Mouse (Mus musculus) embryonic fibroblast, embryonic 13.5 days (primary cell): ENCODE results near the gene Mrpl58. TPM values are rescaled to one million over a fixed set of nuclear protein-coding genes. Genes with fewer than 3 reads are reported as not detected.

Experiments
- H3K27ac ChIP-seq: 2 replicates; pipeline ENCODE4 v1.5.1; 2012; ENCODE audit warnings: low read length, control low read depth, inconsistent platforms; ENCODE audit not compliant: insufficient read depth
- H3K4me1 ChIP-seq: 2 replicates; pipeline ENCODE4 v1.6.1; 2011; ENCODE audit warnings: low read length; ENCODE audit not compliant: control insufficient read depth, insufficient read depth
- H3K4me3 ChIP-seq: 2 replicates; pipeline ENCODE4 v1.5.1; 2011; ENCODE audit warnings: mild to moderate bottlenecking, control low read depth, low read length; ENCODE audit not compliant: insufficient read depth
- CTCF ChIP-seq: IDR thresholded peaks from 2 replicates; pipeline ENCODE4 v1.5.1; 2011; ENCODE audit warnings: mild to moderate bottlenecking, control low read depth, low read length, moderate library complexity, borderline replicate concordance; ENCODE audit not compliant: insufficient read depth
- POLR2A ChIP-seq: IDR thresholded peaks from 2 replicates; pipeline ENCODE4 v1.6.1; 2011; ENCODE audit warnings: low read depth, mild to moderate bottlenecking, control low read depth, low read length, moderate library complexity
- polyA plus RNA-seq: library from polyadenylated mRNA; stranded (reverse); fragments of >200 nt; gene quantifications from 2 replicates; pipeline ENCODE4 v1.2.4, GENCODE M21; 2011; ENCODE audit warnings: low read depth; ENCODE audit not compliant: missing spikeins, insufficient read length

Gene Mrpl58
- polyA plus RNA-seq: 35.3 and 46.6 TPM in 2 replicates

- H3K27ac ChIP-seq: peak within 1 kb of the TSS; percentile 52
- 0 out of 2 replicates have a peak, but pooled peaks cover 2% of the 10 kb centered on the region for H3K4me1 ChIP-seq
- peak within 1 kb of the TSS; percentile 70 for H3K4me3 ChIP-seq
- TF ChIP-seq CTCF (no peak), POLR2A (peak; percentile 57)
Observed at GRCm38 (mm10) chr11:115403338-115404124, at the start of gene Mrpl58. TSS of gene Mrpl58 (plus strand) at chr11:115403752.

GRCm38 (mm10) chr11:115354183-115354582 lies 49.4 kb upstream of the Mrpl58 start:
- H3K27ac ChIP-seq: no peak overlapping the region
- TF ChIP-seq POLR2A: no peak
- peak; percentile 91 for TF ChIP-seq CTCF
- H3K4me3 ChIP-seq: no peak overlapping the region
- H3K4me1 ChIP-seq: no peaks in the 10 kb centered on the region

GRCm38 (mm10) chr11:115358468-115358867 lies 45.1 kb upstream of the Mrpl58 start:
- Histone ChIP-seq H3K4me3 (no peak overlapping the region), H3K27ac (no peak overlapping the region), H3K4me1 (no peaks in the 10 kb centered on the region)
- TF ChIP-seq CTCF (no peak), POLR2A (no peak)

- H3K4me3 ChIP-seq: no peak overlapping the region
- no peaks in the 10 kb centered on the region for H3K4me1 ChIP-seq
- no peak overlapping the region for H3K27ac ChIP-seq
- TF ChIP-seq CTCF (no peak), POLR2A (no peak)
Observed at GRCm38 (mm10) chr11:115359293-115359692, 44.3 kb upstream of the Mrpl58 start.

- Histone ChIP-seq H3K4me1 (no peaks in the 10 kb centered on the region), H3K4me3 (no peak overlapping the region), H3K27ac (no peak overlapping the region)
- TF ChIP-seq POLR2A (no peak), CTCF (no peak)
Observed at GRCm38 (mm10) chr11:115359726-115360125, 43.8 kb upstream of the Mrpl58 start.

GRCm38 (mm10) chr11:115364136-115364535 lies 39.4 kb upstream of the Mrpl58 start:
- TF ChIP-seq POLR2A: no peak
- no peak for TF ChIP-seq CTCF
- no peaks in the 10 kb centered on the region for H3K4me1 ChIP-seq
- H3K4me3 ChIP-seq: no peak overlapping the region
- no peak overlapping the region for H3K27ac ChIP-seq

- TF ChIP-seq POLR2A: no peak
- TF ChIP-seq CTCF: no peak
- Histone ChIP-seq H3K4me1 (no peaks in the 10 kb centered on the region), H3K4me3 (no peak overlapping the region), H3K27ac (no peak overlapping the region)
Observed at GRCm38 (mm10) chr11:115366039-115366705, 37.4 kb upstream of the Mrpl58 start.

GRCm38 (mm10) chr11:115366706-115367394 lies 36.7 kb upstream of the Mrpl58 start:
- no peak for TF ChIP-seq CTCF
- no peak for TF ChIP-seq POLR2A
- Histone ChIP-seq H3K4me1 (no peaks in the 10 kb centered on the region), H3K27ac (no peak overlapping the region), H3K4me3 (peak overlapping the region; percentile 48)

- TF ChIP-seq CTCF (no peak), POLR2A (peak; percentile 41; the same call in 1 of the 2 replicates)
- Histone ChIP-seq H3K27ac (no peak within 1 kb of the TSS), H3K4me3 (peak within 1 kb of the TSS; percentile 48), H3K4me1 (no peaks in the 10 kb centered on the region)
Observed at GRCm38 (mm10) chr11:115367395-115367944, 36.1 kb upstream of the Mrpl58 start, which contains the start of gene Hid1. TSS of gene Hid1 (minus strand) at chr11:115367756.

- Histone ChIP-seq H3K27ac (no peak overlapping the region), H3K4me3 (no peak overlapping the region), H3K4me1 (no peaks in the 10 kb centered on the region)
- TF ChIP-seq CTCF (no peak), POLR2A (no peak)
Observed at GRCm38 (mm10) chr11:115370368-115370767, 33.2 kb upstream of the Mrpl58 start.
